Mouse (Mus musculus) liver, postnatal 0 days (tissue): Measurements from ENCODE around the gene Spag8.

Source experiments
- CTCF ChIP-seq: sonication (generic); IDR thresholded peaks from 2 replicates; pipeline ENCODE4 v1.5.1; 2016; ENCODE audit warnings: antibody characterized with exemption, low read depth
- EP300 ChIP-seq: IDR thresholded peaks from 2 replicates; pipeline ENCODE4 v1.6.1; 2016; ENCODE audit warnings: antibody characterized with exemption, low read depth, mild to moderate bottlenecking

DNA sequence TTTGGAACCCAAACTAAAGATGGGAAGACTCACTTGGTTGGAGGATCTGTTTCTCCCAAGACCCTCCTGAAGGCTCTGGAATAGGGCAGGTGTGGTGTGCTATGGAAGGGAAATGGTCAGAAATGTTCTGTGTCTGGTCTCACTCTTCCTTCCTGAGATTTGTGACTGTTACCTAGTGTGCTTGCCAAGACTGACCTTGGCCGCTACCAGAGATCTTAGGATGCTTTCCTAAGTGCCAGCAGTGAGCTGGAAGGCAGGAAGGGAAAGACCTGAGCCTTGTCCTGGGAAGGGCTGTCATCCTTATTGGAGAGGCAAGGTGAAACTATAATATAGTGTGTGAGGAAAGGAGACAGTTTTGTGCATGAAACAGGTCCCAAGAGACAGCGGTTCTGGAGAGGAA is 19.7 kb downstream of the Spag8 start:
- TF ChIP-seq EP300: no peak
- no peak for TF ChIP-seq CTCF
